Mouse (Mus musculus): ENCODE results near the gene Polr1e.

GRCm38 (mm10) chr4:44974331-44974730 is 44.1 kb upstream of the Polr1e start:
- no peak for TF ChIP-seq POLR2A (IDR thresholded peaks at IDR 0.05; ENCODE audit: borderline replicate concordance, insufficient read depth, low read length)
- no peak for TF ChIP-seq CTCF (IDR thresholded peaks at IDR 0.05; ENCODE audit: borderline replicate concordance, insufficient read depth, low read depth, low read length)

All from cerebellum, adult 2 months (tissue).